Mouse (Mus musculus) cerebellum, adult 2 months (tissue): ENCODE measurements around the gene Ncstn.

Experiments used
- CTCF ChIP-seq: fragments of 200-500 bp; IDR thresholded peaks from 2 replicates; pipeline ENCODE4 v1.5.1; 2011; ENCODE audit warnings: low read depth, mild to moderate bottlenecking, control low read depth, low read length, moderate library complexity, borderline replicate concordance; ENCODE audit not compliant: insufficient read depth
- POLR2A ChIP-seq: fragments of 200-500 bp; IDR thresholded peaks from 2 replicates; pipeline ENCODE4 v1.6.1; 2011; ENCODE audit warnings: low read length, control low read depth, borderline replicate concordance; ENCODE audit not compliant: insufficient read depth

- TF ChIP-seq CTCF (no peak), POLR2A (no peak)
These were observed 26.3 kb downstream of the Ncstn start for GRCm38 (mm10) chr1:172056251-172056650.
